25 mouse cellular contexts compared by ENCODE assay signal in genomic region chr10:64135481-64135880, GRCm38 (mm10). TPM values are rescaled to one million over a fixed set of nuclear protein-coding genes. Genes with fewer than 3 reads are reported as not detected.
DNase-seq lines count a peak whose midpoint lies in the region; ATAC-seq and TF ChIP-seq lines count a peak whose summit lies in the region.
"Had no signal": no experiment of that assay in that cellular context is flagged by ENCODE, and none has a peak within 500 bp of the region (broad histone marks: within the 10 kb centered on the region; RNA-seq: fewer than 3 reads in every experiment).

No protein-coding gene starts in this region.

- DNase-seq in cerebellum, postnatal 14 days: peak; percentile 55 to 56
- DNase-seq in cerebellum, adult 9-11 months: no peak
- DNase-seq in hindbrain, postnatal 0 days (ENCODE audit: low spot score): no peak
- peak; percentile 26 for DNase-seq in midbrain, postnatal 0 days (ENCODE audit: low spot score)
- DNase-seq in left cerebral cortex, adult 2 months (ENCODE audit: extremely low spot score in 1 of 2, low spot score in 2 of 2): no peak
- DNase-seq: adrenal gland, adult 8-10 months; cerebellum, adult 11 months; cerebellum, postnatal 36 days; gastrocnemius, postnatal 14 days; heart, adult 18-20 months; heart, postnatal 36 days; kidney, adult 9 months; kidney, postnatal 4 days; lung, adult 18-20 months; retina, postnatal 1 day; thymus, adult 2 months had no signal

- no peak overlapping the region for H3K9ac ChIP-seq in hindbrain, postnatal 0 days (replicated peaks; ENCODE audit: low read length)
- no peak overlapping the region for H3K9ac ChIP-seq in hindbrain, embryonic 12.5 days
- H3K9ac ChIP-seq in midbrain, postnatal 0 days (replicated peaks; ENCODE audit: low read length, poor library complexity, severe bottlenecking): no peak overlapping the region
- H3K9ac ChIP-seq in midbrain, embryonic 16.5 days (ENCODE audit: low read depth, low read length): no peak overlapping the region
- H3K9ac ChIP-seq in neural tube, embryonic 13.5 days: no peak overlapping the region
- H3K9ac ChIP-seq: embryonic facial prominence, embryonic 15.5 days had no signal

- H3K9me3 ChIP-seq in hindbrain, postnatal 0 days (ENCODE audit: low read length): no peaks in the 10 kb centered on the region
- H3K9me3 ChIP-seq in hindbrain, embryonic 12.5 days (replicated peaks): no peaks in the 10 kb centered on the region
- no peaks in the 10 kb centered on the region for H3K9me3 ChIP-seq in midbrain, postnatal 0 days (ENCODE audit: low read length)
- no peaks in the 10 kb centered on the region for H3K9me3 ChIP-seq in midbrain, embryonic 16.5 days (replicated peaks; ENCODE audit: control insufficient read depth, low read length, poor library complexity, severe bottlenecking)
- no peaks in the 10 kb centered on the region for H3K9me3 ChIP-seq in neural tube, embryonic 13.5 days
- H3K9me3 ChIP-seq: embryonic facial prominence, embryonic 15.5 days had no signal

- peak overlapping the region; percentile 21; the same call in 1 of the 2 replicates for H3K4me2 ChIP-seq in hindbrain, postnatal 0 days (ENCODE audit: low read depth, low read length)
- H3K4me2 ChIP-seq in hindbrain, embryonic 12.5 days (replicated peaks): no peak overlapping the region
- no peak overlapping the region for H3K4me2 ChIP-seq in midbrain, postnatal 0 days (ENCODE audit: low read depth, low read length, poor library complexity, severe bottlenecking)
- H3K4me2 ChIP-seq in midbrain, embryonic 16.5 days (ENCODE audit: low read length): no peak overlapping the region
- peak overlapping the region; percentile 29; the same call in 1 of the 2 replicates for H3K4me2 ChIP-seq in neural tube, embryonic 13.5 days
- H3K4me2 ChIP-seq: embryonic facial prominence, embryonic 15.5 days; liver, embryonic 11.5 days had no signal

- TF ChIP-seq CTCF in hindbrain, postnatal 0 days (IDR thresholded peaks at IDR 0.05; ENCODE audit: low read depth): no peak; the same call in 1 of the 2 replicates
- TF ChIP-seq CTCF in midbrain, postnatal 0 days (IDR thresholded peaks at IDR 0.05): peak; percentile 19; the same call in 1 of the 2 replicates
- TF ChIP-seq CTCF in left cerebral cortex, adult 2 months (IDR thresholded peaks at IDR 0.05): no peak

- intact Hi-C loops in left cerebral cortex, adult 2 months (cut with DNase I): no loop called here

- no peak overlapping the region for H3K4me3 ChIP-seq in hindbrain, postnatal 0 days (ENCODE audit: low read length)
- H3K4me3 ChIP-seq in hindbrain, embryonic 12.5 days: no peak overlapping the region
- no peak overlapping the region for H3K4me3 ChIP-seq in midbrain, postnatal 0 days (ENCODE audit: low read depth, low read length)
- H3K4me3 ChIP-seq in midbrain, embryonic 16.5 days (ENCODE audit: low read depth, low read length): no peak overlapping the region
- no peak overlapping the region for H3K4me3 ChIP-seq in neural tube, embryonic 13.5 days
- H3K4me3 ChIP-seq in left cerebral cortex, adult 2 months: no peak overlapping the region
- H3K4me3 ChIP-seq: embryonic facial prominence, embryonic 15.5 days had no signal

- ATAC-seq in hindbrain, postnatal 0 days: no peak
- no peak for ATAC-seq in hindbrain, embryonic 12.5 days (ENCODE audit: low FRiP score)
- no peak for ATAC-seq in midbrain, postnatal 0 days (ENCODE audit: low FRiP score)
- no peak for ATAC-seq in midbrain, embryonic 16.5 days
- ATAC-seq in neural tube, embryonic 13.5 days (ENCODE audit: low read depth): no peak
- ATAC-seq: CD4-positive, CD25-positive, alpha-beta regulatory T cell, adult 4 months; Patski had no signal

- H3K27me3 ChIP-seq in hindbrain, postnatal 0 days (ENCODE audit: insufficient read depth, low read length): no peaks in the 10 kb centered on the region
- H3K27me3 ChIP-seq in hindbrain, embryonic 12.5 days: no peaks in the 10 kb centered on the region
- no peaks in the 10 kb centered on the region for H3K27me3 ChIP-seq in midbrain, postnatal 0 days (ENCODE audit: insufficient read depth, low read length)
- H3K27me3 ChIP-seq in midbrain, embryonic 16.5 days (ENCODE audit: control insufficient read depth, insufficient read depth, low read depth, low read length): no peaks in the 10 kb centered on the region
- H3K27me3 ChIP-seq in neural tube, embryonic 13.5 days: no peaks in the 10 kb centered on the region
- H3K27me3 ChIP-seq: embryonic facial prominence, embryonic 15.5 days; Patski had no signal

- H3K36me3 ChIP-seq in hindbrain, postnatal 0 days (ENCODE audit: insufficient read depth, low read length): no peaks in the 10 kb centered on the region
- H3K36me3 ChIP-seq in hindbrain, embryonic 12.5 days: no peaks in the 10 kb centered on the region
- no peaks in the 10 kb centered on the region for H3K36me3 ChIP-seq in midbrain, postnatal 0 days (ENCODE audit: insufficient read depth, low read length)
- H3K36me3 ChIP-seq in midbrain, embryonic 16.5 days (ENCODE audit: control insufficient read depth, insufficient read depth, low read length): no peaks in the 10 kb centered on the region
- no peaks in the 10 kb centered on the region for H3K36me3 ChIP-seq in neural tube, embryonic 13.5 days
- H3K36me3 ChIP-seq: embryonic facial prominence, embryonic 15.5 days had no signal

- WGBS in hindbrain, postnatal 0 days: 18% methylated on average over 7 of the region's 7 CpGs
- WGBS in hindbrain, embryonic 12.5 days: 27% methylated on average over 7 of the region's 7 CpGs
- 32% methylated on average over 7 of the region's 7 CpGs for WGBS in midbrain, postnatal 0 days
- WGBS in midbrain, embryonic 16.5 days: 10% methylated on average over 7 of the region's 7 CpGs
- WGBS in neural tube, embryonic 13.5 days: 14% methylated on average over 7 of the region's 7 CpGs

- no peaks in the 10 kb centered on the region for H3K4me1 ChIP-seq in hindbrain, postnatal 0 days (ENCODE audit: insufficient read depth, low read length)
- no peaks in the 10 kb centered on the region for H3K4me1 ChIP-seq in hindbrain, embryonic 12.5 days
- H3K4me1 ChIP-seq in midbrain, postnatal 0 days (ENCODE audit: insufficient read depth, low read length): no peaks in the 10 kb centered on the region
- no peaks in the 10 kb centered on the region for H3K4me1 ChIP-seq in midbrain, embryonic 16.5 days (ENCODE audit: control insufficient read depth, insufficient read depth, low read length)
- H3K4me1 ChIP-seq in neural tube, embryonic 13.5 days (replicated peaks): peaks cover 7% of the 10 kb centered on the region
- H3K4me1 ChIP-seq: embryonic facial prominence, embryonic 15.5 days had no signal

- no peak overlapping the region for H3K27ac ChIP-seq in hindbrain, postnatal 0 days
- no peak overlapping the region for H3K27ac ChIP-seq in hindbrain, embryonic 12.5 days
- H3K27ac ChIP-seq in midbrain, postnatal 0 days (ENCODE audit: low read depth, low read length): no peak overlapping the region
- no peak overlapping the region for H3K27ac ChIP-seq in midbrain, embryonic 16.5 days (ENCODE audit: low read length)
- no peak overlapping the region for H3K27ac ChIP-seq in neural tube, embryonic 13.5 days (replicated peaks)
- H3K27ac ChIP-seq in left cerebral cortex, adult 2 months: no peak overlapping the region
- H3K27ac ChIP-seq: embryonic facial prominence, embryonic 15.5 days had no signal

RNA-seq across cellular contexts. Expression of gene Lrrtm3, which starts 45.4 kb away (rescaled TPM):
- 28.0 and 36.9 TPM in 2 replicates for total RNA-seq in hindbrain, postnatal 0 days (2014; rRNA removed)
- polyA plus RNA-seq in hindbrain, postnatal 0 days (2015; fragmentation: Nextera tagmentation; extraction: Ambion mirVana): 29.0 and 33.0 TPM in 2 replicates
- 11.6 and 12.6 TPM in 2 replicates for polyA plus RNA-seq in hindbrain, embryonic 12.5 days (2016; fragmentation: Nextera tagmentation; extraction: Ambion mirVana)
- total RNA-seq in midbrain, postnatal 0 days (2014; rRNA removed): 45.2 and 50.9 TPM in 2 replicates
- 41.0 and 44.3 TPM in 2 replicates for polyA plus RNA-seq in midbrain, postnatal 0 days (2015; fragmentation: Nextera tagmentation; extraction: Ambion mirVana)
- 41.9 and 51.7 TPM in 2 replicates for polyA plus RNA-seq in midbrain, embryonic 16.5 days (2015; fragmentation: Nextera tagmentation; extraction: Ambion mirVana)
- polyA plus RNA-seq in neural tube, embryonic 13.5 days (2015; fragmentation: Nextera tagmentation; extraction: Ambion mirVana): 20.1 and 21.0 TPM in 2 replicates
- 10 to 100 TPM; 73.1 to 75.5 TPM for total RNA-seq in left cerebral cortex, adult 2 months (2021)
- total RNA-seq: ES-E14; megakaryocyte-erythroid progenitor cell, adult 5-6 weeks had no signal
- polyA plus RNA-seq: CD4-positive, CD25-positive, alpha-beta regulatory T cell, adult 4 months; thymus, adult 2 months had no signal

Comparison
In these comparisons a context has a peak if more than half of its experiments do, and no peak if none do; other contexts are left out.
1. DNase-seq: peak in cerebellum, postnatal 14 days (2 of 2) and midbrain, postnatal 0 days (single experiment); none in cerebellum, adult 9-11 months (single experiment), hindbrain, postnatal 0 days (single experiment) and left cerebral cortex, adult 2 months (0 of 2).
2. H3K4me2 ChIP-seq: peak in hindbrain, postnatal 0 days (single experiment) and neural tube, embryonic 13.5 days (single experiment); none in hindbrain, embryonic 12.5 days (single experiment), midbrain, postnatal 0 days (single experiment) and midbrain, embryonic 16.5 days (single experiment).